ENCODE assay signal across 8 mouse cellular contexts in genomic region chr2:59611216-59611810, GRCm38 (mm10). TPM values are rescaled to one million over a fixed set of nuclear protein-coding genes. Genes with fewer than 3 reads are reported as not detected.
A peak's percentile ranks its signal among the peaks of the same experiment; 100 is the strongest.
DNase-seq lines count a peak whose midpoint lies in the region; ATAC-seq and TF ChIP-seq lines count a peak whose summit lies in the region.

No protein-coding gene starts in this region.

- DNase-seq in heart, adult 11 months: no peak
- DNase-seq in MN1 (ENCODE audit: low spot score): peak; percentile 42
- no peak for DNase-seq in forebrain, postnatal 0 days
- DNase-seq in midbrain, embryonic 10.5 days (ENCODE audit: low spot score): no peak
- DNase-seq in B cell, adult 2 months: no peak
- DNase-seq in left cerebral cortex, adult 8-10 months (ENCODE audit: low spot score in 2 of 2): no peak
- no peak for DNase-seq in ovary, adult 18-20 months (ENCODE audit: low spot score)

- peak overlapping the region; percentile 80 to 82 for H3K4me3 ChIP-seq in heart, embryonic 14.5 days (ENCODE audit: control insufficient read depth in 1 of 2, insufficient read depth in 1 of 2, low read depth in 1 of 2, low read length in 2 of 2)
- H3K4me3 ChIP-seq in forebrain, postnatal 0 days (ENCODE audit: low read depth, low read length): peak overlapping the region; percentile 67
- peak overlapping the region; percentile 91 for H3K4me3 ChIP-seq in midbrain, embryonic 10.5 days

- no peaks in the 10 kb centered on the region for H3K36me3 ChIP-seq in heart, embryonic 14.5 days (ENCODE audit: control insufficient read depth, insufficient read depth, low read length)
- no peaks in the 10 kb centered on the region for H3K36me3 ChIP-seq in forebrain, postnatal 0 days (ENCODE audit: insufficient read depth)
- H3K36me3 ChIP-seq in midbrain, embryonic 10.5 days: no peaks in the 10 kb centered on the region

- H3K9me3 ChIP-seq in heart, embryonic 14.5 days (ENCODE audit: control insufficient read depth, low read length): no peaks in the 10 kb centered on the region
- no peaks in the 10 kb centered on the region for H3K9me3 ChIP-seq in forebrain, postnatal 0 days (ENCODE audit: low read length)
- H3K9me3 ChIP-seq in midbrain, embryonic 10.5 days (replicated peaks): no peaks in the 10 kb centered on the region

- H3K27ac ChIP-seq in heart, embryonic 14.5 days (replicated peaks in 1 of 2; ENCODE audit: control insufficient read depth in 1 of 2, insufficient read depth in 1 of 2, low read depth in 2 of 2, low read length in 2 of 2): peak overlapping the region; percentile 97
- 0 out of 2 replicates have a peak overlapping the region, but pooled peaks have one; percentile 15 for H3K27ac ChIP-seq in forebrain, postnatal 0 days (ENCODE audit: low read depth, low read length)
- peak overlapping the region; percentile 91 for H3K27ac ChIP-seq in midbrain, embryonic 10.5 days (replicated peaks)

- H3K9ac ChIP-seq in heart, embryonic 14.5 days (ENCODE audit: low read length): peak overlapping the region; percentile 93
- H3K9ac ChIP-seq in forebrain, postnatal 0 days: peak overlapping the region; percentile 59

- no peak for TF ChIP-seq CTCF in forebrain, postnatal 0 days (IDR thresholded peaks at IDR 0.05; ENCODE audit: low read depth)

- WGBS in heart, embryonic 14.5 days: 2% methylated on average over 14 of the region's 14 CpGs
- whole genome bisulfite sequencing in forebrain, postnatal 0 days: 5% methylated on average over 14 of the region's 14 CpGs
- WGBS in midbrain, embryonic 10.5 days: 1% methylated on average over 14 of the region's 14 CpGs

- no peaks in the 10 kb centered on the region for H3K27me3 ChIP-seq in heart, embryonic 14.5 days (ENCODE audit: control insufficient read depth, insufficient read depth, low read length)
- no peaks in the 10 kb centered on the region for H3K27me3 ChIP-seq in forebrain, postnatal 0 days (ENCODE audit: insufficient read depth, low read length)
- H3K27me3 ChIP-seq in midbrain, embryonic 10.5 days (ENCODE audit: low read depth, poor library complexity, severe bottlenecking): peaks cover 70% of the 10 kb centered on the region

- H3K4me2 ChIP-seq in heart, embryonic 14.5 days (ENCODE audit: low read length): peak overlapping the region; percentile 86
- H3K4me2 ChIP-seq in forebrain, postnatal 0 days (ENCODE audit: low read depth): peak overlapping the region; percentile 100

- H3K4me1 ChIP-seq in heart, embryonic 14.5 days (ENCODE audit: control insufficient read depth in 2 of 2, insufficient read depth in 2 of 2, low read length in 2 of 2): peaks cover 17 to 45% of the 10 kb centered on the region in 2 experiments
- peaks cover 12% of the 10 kb centered on the region for H3K4me1 ChIP-seq in forebrain, postnatal 0 days (ENCODE audit: insufficient read depth)
- peaks cover 34% of the 10 kb centered on the region for H3K4me1 ChIP-seq in midbrain, embryonic 10.5 days

- no peak for ATAC-seq in heart, embryonic 14.5 days (ENCODE audit: insufficient number of reproducible peaks, insufficient read depth, low FRiP score, low read depth)
- ATAC-seq in forebrain, postnatal 0 days: peak; percentile 32; the same call in 1 of the 2 replicates

RNA-seq across cellular contexts. Expression of gene Tanc1, which starts 0.5 kb away (rescaled TPM):
- polyA plus RNA-seq in heart, embryonic 14.5 days (2014; fragmentation: Nextera tagmentation; extraction: Ambion mirVana): 27.2 and 27.8 TPM in 2 replicates
- total RNA-seq in forebrain, postnatal 0 days (2014; rRNA removed): 4.3 and 5.0 TPM in 2 replicates
- 1.3 and 2.9 TPM in 2 replicates for polyA plus RNA-seq in forebrain, postnatal 0 days (2015; fragmentation: Nextera tagmentation; extraction: Ambion mirVana)
- 11.9 and 12.0 TPM in 2 replicates for polyA plus RNA-seq in midbrain, embryonic 10.5 days (2016; fragmentation: Nextera tagmentation; extraction: Ambion mirVana)
- 10 to 100 TPM; 21.1 to 26.0 (median 23.8) TPM for total RNA-seq in left cerebral cortex, adult 8-10 months (2022)

Comparison
In these comparisons a context has a peak if more than half of its experiments do, and no peak if none do; other contexts are left out.
1. H3K27ac ChIP-seq: peak in every context shown above with its lines; median percentile 97 in heart, embryonic 14.5 days; 91 in midbrain, embryonic 10.5 days; 15 in forebrain, postnatal 0 days.